Mouse (Mus musculus) ZHBTc4 (cell line): ENCODE data around the gene Eif4g3.

Experiments
- DNase-seq: peaks from one replicate; pipeline ENCODE4 v3.0.0-alpha.2; 2011; ENCODE audit warnings: low read depth, low spot score

Gene Eif4g3

DNA sequence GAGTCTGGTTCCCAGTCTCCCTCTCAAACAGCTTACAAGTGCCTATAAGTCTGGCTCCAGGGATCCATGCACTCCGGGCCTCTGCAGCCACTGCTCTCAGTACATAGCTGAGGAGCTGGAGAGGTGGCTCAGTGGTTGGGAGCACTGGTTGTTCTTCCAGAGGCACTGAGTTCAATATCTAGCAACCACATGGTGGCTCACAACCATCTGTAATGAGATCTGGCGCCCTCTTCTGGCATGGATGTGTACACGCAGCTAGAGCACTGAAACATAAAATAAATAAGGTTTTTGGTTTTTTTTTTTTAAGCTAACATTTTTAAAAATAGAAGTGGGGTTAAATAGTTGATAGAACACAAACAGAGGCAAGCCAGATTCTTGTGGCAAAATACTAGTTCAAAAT lies 161.2 kb downstream of the Eif4g3 start:
- DNase-seq: peak; percentile 69

DNA sequence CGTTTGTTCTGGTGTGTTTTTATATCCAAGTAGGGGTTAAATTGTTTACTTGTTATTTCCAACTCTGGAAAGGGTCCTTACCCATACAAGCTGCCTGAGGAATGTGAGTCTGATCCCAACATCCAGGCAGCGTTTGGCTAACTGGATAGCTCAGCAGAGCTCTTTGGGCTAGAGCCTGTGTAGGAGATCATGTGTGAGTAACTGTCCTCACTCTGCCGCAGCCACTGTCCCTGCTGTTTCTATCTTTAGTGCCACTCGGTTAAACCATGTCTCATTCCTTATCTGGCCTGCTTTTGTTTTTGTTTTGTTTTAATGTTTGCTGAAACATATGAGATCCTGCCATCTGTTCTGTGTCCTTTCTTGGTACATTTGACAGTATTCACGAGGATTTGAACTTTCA lies 168.1 kb downstream of the Eif4g3 start:
- DNase-seq: no peak

DNA sequence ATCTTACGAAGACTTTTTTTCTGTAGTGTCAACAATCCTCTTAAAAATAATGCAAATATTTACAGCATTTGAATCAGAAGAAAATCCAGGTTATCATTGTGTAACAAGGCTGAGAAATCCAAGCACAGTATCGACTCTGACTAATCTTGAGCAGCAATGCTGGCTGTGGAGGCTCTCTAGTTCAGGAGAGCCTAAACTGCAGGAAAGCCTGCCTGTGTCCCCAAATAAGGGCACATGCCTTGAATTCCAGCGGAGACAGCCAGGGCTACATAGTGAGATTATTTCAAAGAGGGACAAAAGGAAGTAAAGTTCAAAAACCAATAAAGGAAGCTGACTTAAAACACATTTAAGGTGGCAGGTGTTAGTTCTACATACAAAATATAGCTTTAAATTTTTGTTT lies 168.7 kb downstream of the Eif4g3 start:
- DNase-seq: no peak

DNA sequence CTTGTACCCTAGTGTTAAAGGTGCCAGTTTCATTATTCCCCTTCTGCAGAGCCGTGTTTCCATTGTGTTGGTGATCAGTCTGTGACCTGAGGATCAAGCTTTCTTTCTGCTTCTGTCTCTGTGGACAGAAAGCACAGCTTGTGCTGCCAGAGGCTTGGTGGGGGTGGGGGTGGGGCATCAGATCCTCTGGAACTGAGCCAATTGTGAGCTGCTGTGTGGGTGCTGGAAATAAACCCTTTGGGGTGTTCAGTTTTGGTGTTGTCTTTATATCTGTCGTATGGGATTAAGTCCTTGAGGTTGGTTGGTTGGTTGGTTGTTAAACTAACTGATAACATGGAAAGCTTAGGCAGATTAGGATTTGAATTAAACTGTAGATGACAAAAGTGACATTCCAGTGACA lies 171.0 kb downstream of the Eif4g3 start:
- no peak for DNase-seq

DNA sequence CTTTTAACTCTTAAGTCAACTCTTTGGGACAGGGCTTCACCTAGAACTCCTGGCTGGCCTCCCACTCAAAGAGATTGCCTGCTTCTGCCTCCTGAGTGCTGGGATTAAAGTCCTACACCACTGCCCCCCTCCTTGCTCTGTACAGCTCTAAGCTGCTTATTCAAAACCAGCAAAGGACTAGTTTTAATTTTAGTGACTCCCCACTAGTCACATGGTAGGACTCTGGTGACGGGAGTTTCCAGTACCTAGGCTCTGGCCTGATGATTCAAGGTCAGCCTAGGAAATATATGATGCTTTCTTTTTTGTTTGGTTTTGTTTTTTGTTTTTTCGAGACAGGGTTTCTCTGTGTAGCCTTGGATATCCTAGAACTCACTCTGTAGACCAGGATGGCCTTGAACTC lies 172.0 kb downstream of the Eif4g3 start:
- DNase-seq: no peak

DNA sequence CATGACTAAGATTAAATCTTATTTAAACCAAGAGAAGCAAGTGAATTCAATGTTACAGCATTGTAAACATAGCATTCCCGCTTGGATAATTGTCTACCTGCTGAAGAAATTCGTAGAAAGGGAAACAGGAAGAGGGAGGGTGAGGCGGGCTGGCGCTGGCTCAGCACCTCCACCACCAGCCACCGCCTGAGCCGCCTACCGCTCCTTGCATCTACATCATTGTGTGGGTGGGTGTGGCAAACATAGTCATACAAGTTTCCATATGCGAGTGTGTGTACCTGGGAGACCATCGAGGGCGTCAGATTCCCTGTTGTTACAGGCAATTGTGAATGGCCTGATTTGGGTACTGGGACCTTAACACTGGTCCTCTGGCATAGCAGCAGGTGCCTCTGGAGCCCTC lies 173.7 kb downstream of the Eif4g3 start:
- peak; percentile 44 for DNase-seq

DNA sequence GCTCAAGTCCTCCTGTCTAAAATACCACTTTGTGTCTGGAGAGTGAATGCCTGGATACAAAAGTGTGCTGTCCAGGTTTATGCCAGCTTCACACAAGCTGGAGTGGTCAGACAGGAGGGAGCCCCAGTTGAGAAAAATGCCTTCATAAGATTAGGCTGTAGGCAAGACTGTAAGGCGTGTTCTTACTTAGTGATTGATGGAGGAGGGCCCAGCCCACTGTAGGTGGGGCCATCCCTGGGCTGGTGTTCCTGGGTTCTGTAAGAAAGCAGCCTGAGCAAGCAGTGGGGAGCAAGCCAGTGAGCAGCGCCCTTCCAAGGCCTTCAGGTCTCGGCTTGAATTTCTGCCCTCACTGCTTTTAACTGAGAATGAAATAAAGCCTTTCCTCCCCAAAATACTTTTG lies 175.3 kb downstream of the Eif4g3 start:
- peak; percentile 22 for DNase-seq

DNA sequence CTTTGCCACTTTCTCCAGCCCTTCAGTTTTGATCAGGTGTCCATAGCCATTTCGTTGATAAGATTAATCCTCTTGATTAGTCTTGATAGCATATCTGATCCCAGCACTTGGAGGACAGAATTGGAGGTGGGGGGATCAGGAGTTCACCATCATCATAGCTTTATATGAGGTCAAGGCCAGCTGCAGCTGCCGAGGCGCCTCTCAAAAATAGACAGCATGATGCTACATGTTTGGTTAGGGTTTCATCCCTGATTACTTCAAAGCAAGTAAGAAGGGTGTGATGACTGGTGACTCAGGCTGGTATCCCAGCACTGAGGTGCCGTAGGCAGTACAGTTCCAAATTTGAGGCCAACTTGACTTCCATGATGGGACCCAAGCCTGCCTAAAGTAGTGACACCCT lies 176.6 kb downstream of the Eif4g3 start:
- no peak for DNase-seq

DNA sequence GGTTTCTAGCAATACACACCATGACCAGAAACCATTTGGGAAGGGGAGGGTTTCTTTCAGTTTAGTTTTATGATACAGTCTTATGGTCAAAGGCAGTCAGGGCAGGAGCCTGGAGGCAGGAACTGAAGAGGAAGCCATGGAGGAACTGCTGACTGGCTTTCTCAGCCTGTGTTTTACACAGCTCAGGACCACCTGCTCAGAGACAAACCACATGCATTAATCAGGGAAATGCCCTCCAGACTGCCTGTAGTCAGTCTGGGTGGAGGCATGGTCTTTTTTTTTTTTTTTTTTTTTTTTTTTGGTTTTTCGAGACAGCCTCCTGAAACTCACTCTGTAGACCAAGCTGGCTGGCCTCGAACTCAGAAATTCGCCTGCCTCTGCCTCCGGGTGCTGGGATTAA lies 179.9 kb downstream of the Eif4g3 start:
- no peak for DNase-seq

DNA sequence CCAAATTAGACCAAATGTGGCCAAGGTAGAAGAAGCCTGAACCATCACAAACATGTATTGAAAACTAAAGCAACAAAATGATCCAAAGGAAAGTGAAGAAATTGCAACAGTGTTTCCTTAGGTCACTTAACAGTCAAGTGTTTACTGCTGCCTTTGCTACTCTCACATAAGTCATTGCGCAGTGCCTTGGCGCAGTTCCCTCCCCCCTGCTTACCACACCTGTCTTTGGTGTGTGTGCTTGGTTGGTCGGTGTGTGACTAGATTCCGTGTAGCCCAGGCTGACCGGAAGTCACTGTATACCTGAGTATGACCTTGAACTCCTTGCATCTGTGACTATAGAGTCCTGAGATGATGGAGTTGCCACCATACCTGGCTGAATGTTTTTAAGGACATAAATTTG lies 186.6 kb downstream of the Eif4g3 start:
- DNase-seq: no peak

DNA sequence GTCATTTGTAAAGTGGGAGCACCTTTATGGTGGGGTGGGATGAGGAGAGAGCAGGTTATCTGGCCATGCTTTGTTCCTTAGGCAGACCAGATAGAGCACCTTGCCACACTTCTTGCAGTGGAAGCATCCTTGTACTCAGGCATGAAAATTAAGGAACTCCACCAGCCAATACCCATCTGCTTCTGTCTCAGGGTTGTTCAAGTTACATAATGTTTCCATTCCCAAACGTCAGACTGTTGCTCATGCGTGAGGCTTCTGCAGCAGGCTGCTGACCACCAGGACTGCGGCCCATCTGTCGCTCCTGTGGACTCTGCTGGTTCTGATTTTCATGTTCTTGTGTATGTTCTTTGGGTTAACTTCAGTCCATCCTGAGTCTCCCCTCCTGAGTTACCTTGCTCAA lies 187.9 kb downstream of the Eif4g3 start:
- DNase-seq: no peak

DNA sequence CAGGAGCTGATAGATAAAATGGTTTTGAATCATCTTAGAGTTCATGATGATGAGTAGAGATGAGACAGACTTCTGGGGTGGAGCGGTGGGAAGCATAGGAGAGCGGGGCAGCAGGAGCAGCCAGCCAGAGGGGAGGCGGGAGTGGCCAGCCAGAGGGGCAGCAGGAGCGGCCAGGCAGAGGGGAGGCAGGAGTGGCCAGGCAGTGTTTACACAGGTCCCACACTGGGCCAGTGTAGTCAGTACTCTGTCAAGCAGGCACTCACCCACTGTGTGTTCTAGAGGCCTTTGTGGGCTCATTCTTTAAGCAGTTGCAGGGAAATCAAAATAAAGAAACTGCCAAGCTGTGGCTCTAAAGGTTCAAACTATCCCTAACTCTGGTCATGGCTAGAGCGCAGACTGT lies 191.2 kb downstream of the Eif4g3 start:
- DNase-seq: no peak

DNA sequence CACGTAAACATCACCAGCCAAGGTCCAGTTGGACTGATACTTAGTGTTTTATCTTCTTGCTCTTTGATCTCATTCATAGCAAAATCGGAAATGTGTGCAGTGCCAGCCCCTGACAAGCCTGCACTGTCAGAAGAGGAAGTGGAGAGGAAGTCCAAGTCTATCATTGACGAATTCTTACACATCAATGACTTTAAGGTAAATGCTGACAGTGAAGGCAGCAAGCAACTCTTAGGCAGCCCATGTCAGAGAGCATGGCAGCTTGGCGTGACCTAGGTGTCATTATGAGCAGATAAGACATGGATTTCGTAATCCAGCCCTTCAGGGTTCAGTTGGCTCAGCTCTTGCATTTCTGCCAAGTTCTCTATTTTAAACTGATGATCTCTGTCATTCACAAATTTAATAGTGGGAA lies 191.8 kb downstream of the Eif4g3 start:
- DNase-seq: no peak

DNA sequence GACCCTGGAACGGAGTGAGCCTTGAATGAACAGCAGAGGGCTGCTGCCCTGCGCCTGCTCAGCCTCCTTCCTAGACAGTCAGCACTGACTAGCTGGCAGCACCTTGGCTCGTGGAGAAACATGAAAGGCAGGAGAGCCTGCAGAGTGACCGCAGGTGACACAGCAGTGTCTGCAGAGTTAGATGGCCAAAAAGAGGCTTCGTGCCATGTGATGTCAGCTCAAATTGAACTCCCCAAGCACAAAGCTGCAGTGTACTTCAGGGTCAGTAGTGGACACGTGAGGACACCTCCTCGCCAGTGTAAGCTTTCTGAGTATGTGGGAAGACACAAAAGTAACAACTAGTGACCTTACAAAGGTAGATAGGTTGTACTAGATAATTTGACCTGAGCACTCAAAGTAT lies 193.1 kb downstream of the Eif4g3 start:
- no peak for DNase-seq

DNA sequence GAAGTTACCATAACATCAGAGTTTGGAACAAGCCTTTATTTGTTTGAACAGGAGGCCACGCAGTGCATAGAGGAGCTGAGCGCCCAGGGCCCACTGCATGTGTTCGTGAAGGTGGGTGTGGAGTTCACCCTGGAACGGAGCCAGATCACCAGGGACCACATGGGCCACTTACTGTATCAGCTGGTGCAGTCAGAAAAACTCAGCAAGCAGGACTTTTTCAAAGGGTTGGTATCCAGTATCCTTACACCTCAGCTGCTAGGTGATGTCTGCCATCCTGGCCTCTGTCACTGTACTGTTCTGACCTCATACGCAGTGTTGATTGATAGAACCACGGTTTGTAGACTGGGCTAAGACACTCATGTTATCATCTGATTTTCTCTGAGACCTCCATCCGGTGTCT lies 195.2 kb downstream of the Eif4g3 start:
- no peak for DNase-seq

DNA sequence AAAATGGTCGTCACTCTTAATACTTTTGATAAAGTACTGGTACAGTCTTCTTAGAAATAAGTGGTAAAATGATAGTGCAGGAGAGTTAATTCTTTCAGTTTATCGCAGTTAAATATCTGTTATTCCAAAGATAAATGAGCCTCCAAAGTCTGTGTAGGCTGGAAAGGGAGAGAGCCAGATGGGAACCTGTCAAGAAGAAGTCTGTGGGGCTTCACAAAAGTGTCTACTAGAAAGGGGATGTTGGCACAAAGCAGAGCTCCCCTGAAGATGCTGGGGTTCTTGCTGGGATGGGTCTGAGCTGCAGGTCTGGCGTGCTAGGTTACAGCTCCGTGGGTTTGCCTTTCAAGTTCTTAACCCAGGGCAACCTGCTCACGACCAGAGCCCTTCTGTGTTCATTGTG lies 199.7 kb downstream of the Eif4g3 start:
- no peak for DNase-seq

DNA sequence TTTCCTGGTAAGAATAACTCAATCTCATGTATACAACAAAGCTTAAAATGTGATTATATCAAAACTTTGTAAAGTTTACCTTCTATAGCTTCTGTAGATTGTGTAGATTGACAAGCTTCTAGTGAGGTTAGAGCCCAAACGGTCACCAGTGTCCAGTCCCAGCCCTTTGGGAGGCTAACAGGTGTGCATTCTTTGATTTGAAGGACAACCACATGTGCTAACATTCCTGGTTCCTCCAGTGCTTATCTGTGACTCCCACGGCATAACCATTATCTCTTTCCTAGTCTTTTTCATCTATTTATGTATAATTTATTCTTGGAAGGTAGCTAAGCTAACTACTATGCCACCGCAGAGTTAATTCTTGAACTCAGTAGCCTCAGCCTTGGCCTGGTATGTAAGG lies 207.9 kb downstream of the Eif4g3 start:
- DNase-seq: no peak

DNA sequence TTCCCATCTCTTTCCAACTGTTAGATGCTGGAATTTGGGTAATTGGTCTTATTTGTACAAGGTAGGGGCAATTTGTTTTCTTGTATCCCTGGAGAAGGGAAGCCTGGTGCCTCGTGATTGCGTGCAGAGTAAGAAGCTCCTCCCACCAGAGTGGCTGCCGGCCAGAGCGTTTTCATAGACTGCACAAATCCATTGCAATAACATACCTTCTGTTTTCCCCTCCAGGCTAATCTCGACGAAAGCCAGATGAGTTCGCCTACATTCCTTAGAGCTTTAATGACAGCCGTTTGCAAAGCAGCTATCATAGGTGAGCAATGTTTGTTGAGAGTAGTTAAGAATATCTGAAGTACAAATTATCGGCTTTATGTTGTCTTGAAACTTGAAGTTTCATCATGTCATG lies 208.9 kb downstream of the Eif4g3 start:
- peak; percentile 18 for DNase-seq

DNA sequence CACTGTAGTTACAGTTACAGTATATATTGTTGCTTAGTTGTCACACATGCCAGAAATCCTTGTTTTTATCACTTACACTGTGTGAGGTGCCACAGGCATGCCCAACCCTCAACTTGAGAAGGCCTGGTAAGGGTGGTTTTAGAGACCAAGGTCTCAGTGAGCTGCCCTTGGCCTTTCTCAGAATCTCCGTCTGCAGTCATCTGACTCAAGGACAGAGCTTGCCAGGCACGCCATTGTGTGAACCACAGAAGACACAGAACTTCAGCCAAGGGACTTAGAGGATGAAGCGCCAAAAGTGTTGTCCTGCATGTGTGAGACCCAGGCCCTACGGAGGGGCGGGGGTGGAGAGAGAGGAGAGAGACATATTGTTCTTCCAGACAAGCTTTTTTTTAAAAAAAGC lies 217.3 kb downstream of the Eif4g3 start:
- DNase-seq: no peak

DNA sequence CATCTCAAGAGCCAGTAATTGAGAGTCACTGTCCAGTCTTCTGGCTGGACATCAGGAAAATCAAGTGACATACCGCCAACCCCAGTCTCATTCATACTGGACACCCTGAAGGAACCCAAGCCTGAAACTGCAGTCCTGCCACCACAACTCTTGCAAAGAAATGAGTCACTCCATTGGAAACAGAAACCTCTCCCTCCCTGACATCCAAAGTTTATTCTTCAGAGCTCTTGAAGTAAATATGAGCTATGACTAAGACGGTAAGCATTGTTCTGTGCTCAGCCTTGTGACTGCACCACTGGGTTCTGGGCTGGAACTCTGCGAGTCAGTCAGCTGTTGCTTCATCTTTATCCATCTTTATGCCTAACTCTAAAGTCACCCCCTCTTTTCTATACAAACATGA lies 221.0 kb downstream of the Eif4g3 start:
- no peak for DNase-seq

DNA sequence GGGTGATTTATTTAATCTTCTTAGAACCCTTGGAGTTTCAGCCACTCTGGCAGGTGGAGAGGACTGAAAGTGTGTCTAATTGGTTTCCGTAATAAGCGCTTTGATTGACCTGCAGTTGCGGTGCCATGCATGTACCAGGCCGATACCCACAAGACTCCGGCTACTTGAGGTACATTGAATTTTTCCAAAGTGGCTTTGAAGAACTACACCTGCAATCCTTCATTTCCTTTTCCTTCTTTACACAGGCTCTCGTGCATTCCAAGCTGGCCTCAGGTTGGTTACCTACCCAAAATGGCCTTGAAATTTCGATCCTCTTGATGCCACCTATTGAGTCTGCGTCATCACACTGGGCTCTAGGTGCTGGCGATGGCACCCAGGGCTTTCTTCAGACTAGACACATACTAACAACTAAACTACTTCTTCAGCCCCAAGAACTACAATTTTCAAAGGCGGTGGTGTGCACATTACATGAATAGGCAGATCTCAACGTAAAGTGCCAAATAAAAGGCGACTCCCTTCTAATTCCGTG lies 222.9 kb downstream of the Eif4g3 start:
- DNase-seq: no peak

DNA sequence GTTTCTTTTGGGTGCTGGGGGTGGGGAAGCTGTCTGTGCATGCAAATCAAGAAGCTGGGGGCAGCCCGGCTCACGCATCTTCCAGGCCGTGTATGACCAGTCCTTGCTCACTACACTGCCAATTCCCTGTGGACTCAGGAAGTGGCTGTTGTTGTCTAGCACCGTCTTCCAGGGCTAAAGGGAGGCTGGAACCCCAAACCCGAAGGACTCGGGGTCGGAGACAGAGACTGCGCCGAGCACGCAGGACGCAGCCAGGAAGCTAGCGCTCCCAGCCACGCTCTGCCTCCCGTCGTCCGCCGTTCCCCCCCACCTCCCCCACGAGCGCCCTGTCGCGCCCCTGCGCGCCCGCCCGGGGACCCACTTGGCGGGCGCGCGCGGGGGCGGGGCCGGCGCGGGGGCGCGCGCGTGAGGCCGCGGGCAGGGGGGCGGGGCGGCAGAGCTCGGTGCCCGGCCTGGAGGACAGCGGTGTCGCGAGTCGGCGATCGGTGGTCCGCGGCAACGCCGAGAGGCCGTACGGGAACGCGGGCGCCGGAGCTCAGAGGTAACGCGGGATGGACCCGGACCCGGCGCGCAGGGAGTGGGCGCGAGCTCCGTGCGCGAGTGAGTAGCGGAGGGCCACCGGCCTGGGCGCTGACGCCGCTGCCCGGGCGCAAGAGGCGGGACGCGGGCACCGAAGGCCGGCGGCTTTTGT lies 223.5 kb downstream of the Eif4g3 start, which contains the start of gene Hp1bp3:
Gene Hp1bp3 (plus strand): TSS at position 97 of the 691 bp plus-strand sequence.
- DNase-seq: peak; percentile 91

DNA sequence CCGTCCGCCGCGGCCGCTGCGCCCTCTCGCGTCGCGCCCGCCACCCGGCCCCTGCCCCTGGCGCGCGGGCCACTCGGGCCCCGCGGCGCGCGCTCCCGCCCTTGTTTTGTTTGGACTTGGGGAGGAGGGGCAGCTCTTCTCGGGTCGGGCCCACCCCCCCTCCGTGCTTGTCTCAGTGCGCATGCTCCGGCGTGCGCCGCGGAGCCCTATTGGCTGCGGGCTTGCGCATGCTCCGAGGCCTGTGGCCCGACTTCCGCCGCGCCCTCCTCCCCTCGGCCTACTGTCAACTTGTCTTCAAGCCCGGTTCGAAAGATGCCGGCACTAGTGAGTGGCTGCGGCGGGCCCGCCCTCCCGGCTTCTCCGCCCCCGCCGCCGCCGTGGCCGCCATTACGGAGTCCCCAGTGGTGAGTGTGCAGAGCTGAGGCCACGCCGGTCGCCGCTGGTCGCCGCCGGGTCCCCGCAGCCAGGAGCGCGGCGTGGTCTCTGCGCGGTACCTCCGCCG lies 224.1 kb downstream of the Eif4g3 start:
- DNase-seq: peak; percentile 99

DNA sequence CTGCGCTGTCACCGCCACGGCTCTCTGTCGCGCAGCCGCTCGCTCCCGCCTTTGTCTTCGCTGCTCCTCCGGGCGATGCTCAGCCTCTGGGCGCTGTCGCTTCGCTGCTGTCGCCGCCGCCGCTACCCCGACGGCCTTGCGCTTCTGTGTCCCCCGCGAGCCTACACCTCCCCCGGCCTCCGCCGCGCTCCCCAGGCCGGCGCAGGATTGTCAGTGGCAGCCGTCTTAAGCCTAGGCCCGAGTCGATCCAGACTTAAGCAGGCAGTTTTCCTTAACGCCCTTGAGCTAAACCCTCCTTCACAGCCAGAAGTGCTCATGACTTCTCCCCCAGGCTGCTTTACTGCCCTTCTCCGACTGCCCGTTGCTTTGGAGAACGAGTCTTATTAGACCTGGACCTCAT lies 224.6 kb downstream of the Eif4g3 start:
- no peak for DNase-seq
